Mouse (Mus musculus) embryo, embryonic 9.5 days (tissue): ENCODE results near the gene Syne1.

ENCODE experiments used
- DNase-seq: peaks from one replicate; pipeline ENCODE4 v3.0.0-alpha.2; 2017; ENCODE audit errors: extremely low spot score

Syne1 gene

DNA sequence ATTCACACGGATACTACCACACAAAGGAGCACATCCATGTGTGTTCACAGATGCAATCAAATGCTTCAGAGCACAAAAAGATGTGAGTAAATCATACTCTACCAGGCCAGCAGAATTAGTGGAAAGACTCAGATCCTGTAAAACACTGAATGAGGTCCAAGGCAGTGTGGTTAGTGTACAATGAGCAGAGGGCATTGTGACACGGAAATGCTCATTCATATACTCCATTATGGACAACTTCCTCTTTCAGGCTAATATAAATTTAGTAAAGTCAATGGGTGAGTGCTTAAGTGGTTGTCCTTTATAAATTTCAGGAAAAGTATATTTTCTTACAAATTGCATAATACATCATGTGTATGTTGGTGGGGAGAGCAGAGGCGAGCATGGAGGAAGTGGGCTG is 484.2 kb downstream of the Syne1 start:
- DNase-seq = no peak

DNA sequence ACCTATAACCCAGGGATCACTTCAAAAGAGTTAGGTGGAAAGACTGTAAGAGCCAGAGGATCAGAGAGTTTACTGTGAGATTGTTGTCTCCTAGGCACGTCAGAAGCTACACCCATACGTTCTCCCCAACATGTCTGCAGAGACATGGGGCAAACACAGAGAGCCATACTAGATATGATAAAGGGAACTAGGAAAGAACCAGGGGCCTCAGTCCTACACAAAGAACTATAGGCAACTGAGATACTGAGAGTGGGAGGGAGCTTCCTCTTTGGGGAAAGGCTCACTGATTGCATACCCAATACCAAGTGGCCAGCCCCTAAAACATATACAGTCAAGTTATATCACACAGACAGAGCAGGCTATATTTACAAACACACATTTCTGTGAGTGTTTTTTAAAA is 491.3 kb downstream of the Syne1 start:
- DNase-seq = no peak

DNA sequence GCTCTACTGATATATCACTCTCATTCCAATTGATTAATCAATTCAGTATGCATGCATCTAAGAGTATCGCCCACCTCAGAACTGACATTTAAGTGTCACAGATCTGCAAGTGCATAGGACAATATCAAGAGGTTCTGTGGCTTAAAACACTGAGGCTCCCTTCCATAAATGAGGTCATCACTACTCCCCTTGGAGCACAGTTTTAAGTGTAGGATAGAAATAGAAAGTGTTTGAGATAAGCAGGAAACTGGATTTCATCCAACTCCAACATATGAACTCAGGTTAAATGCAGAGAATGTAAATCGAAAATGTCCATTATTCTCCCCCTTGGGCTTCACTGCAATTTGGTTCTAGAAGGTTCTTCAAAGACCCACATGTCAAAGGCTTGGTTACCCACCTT is 492.4 kb downstream of the Syne1 start:
- DNase-seq = no peak

DNA sequence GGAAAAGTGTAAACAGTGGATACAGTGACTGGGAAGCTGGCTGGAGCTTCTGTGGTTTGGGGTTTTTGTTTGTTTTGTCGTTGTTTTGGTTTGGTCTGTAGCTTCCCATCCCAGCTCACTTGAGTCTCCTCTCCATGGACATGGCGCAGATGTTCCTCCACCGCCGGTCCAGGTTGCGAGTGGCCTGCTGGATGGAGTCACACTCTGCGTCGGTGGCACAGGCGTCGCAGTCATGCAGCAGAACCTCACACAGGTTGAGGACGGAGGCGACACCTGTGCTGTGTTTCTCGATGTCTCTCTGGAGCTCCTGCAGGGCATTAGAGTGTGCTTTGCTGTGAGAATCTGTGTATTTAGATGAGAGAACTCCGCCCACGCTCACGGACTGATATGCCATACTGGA is 493.6 kb downstream of the Syne1 start:
- no peak for DNase-seq

DNA sequence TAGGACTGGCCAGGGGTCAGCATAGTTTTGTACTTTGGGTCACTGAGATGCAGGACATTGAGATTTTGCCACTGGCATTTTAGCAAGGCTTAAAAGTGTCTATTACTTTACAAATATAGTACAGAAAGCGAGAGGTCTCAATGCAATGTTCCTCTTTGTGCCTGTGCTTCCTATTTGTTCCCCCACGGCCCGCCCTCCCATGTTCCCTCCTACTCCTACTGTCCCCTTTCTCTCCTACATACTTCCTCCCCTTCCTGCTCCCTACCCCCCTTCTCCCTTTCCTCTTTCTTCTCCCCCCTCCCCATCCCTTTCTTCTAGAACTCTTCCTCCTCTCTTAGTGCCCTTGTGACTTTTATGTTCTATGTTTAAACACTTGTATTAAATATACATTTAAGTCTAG is 494.3 kb downstream of the Syne1 start:
- DNase-seq = no peak

DNA sequence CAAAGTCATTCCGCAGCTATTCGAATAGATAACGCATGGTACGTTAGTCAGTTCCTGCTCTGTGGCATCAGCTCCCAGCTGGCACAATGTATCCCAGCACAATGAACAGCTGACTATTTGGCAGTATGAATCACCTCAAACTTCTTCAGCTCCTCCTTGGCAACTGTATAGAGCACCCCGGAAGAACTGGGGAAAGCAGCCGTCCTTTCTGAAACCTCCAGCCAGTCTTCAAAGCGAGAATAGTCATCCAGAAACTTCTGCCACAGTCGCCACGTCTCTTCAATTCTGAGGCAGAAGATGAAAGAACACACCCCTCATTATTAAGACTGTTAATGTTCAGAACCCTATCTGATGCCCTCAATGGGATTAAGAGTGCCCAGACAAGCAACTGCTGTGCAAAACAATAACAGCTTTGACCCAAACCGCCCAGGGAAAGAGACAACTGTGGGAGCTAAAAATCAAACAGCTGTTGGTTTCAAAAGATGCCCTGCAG is 495.0 kb downstream of the Syne1 start:
- no peak for DNase-seq

DNA sequence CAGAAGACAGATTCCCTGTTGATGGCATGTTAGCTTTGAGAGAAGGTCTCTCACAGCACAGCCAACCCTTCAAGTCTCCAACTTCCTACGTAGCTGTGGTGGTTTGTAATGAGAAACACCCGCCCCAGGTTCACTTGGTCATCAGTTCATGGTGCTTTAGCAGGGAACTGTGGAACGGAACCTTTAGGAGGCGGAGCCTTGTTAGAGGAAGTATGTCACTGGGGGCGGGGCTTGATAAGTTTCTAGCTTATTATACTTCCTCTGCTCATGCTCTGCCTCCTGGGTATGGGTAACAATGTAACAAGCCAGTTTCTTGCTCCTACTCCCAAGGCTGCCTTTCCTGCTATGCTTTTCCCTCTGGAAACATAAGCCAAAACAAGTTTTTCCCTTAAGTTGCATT is 505.6 kb downstream of the Syne1 start:
- no peak for DNase-seq

- DNase-seq = no peak
These were observed 506.1 kb downstream of the Syne1 start for GRCm38 (mm10) chr10:5045213-5045612.

GRCm38 (mm10) chr10:5044481-5044880 is 506.8 kb downstream of the Syne1 start:
- DNase-seq = no peak

DNA sequence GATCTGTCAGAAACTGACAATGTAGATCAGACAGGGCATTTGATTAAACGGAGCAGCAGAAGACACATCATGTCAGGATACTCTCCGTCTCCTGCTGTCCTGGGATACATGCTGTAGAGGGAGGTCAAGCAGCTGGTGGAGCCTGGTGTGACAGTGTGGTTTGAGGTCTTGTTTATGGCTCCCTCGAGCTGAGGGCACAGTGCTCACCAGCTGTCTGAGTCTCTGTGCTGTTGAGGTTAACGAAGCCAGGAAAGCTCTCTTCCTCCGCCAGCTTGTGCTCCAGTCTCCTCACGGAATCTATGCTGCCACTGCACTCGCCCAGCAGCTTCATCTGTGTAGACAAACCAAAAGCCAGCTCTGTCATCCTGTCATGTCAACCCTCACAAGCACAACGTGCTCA is 510.0 kb downstream of the Syne1 start:
- no peak for DNase-seq

DNA sequence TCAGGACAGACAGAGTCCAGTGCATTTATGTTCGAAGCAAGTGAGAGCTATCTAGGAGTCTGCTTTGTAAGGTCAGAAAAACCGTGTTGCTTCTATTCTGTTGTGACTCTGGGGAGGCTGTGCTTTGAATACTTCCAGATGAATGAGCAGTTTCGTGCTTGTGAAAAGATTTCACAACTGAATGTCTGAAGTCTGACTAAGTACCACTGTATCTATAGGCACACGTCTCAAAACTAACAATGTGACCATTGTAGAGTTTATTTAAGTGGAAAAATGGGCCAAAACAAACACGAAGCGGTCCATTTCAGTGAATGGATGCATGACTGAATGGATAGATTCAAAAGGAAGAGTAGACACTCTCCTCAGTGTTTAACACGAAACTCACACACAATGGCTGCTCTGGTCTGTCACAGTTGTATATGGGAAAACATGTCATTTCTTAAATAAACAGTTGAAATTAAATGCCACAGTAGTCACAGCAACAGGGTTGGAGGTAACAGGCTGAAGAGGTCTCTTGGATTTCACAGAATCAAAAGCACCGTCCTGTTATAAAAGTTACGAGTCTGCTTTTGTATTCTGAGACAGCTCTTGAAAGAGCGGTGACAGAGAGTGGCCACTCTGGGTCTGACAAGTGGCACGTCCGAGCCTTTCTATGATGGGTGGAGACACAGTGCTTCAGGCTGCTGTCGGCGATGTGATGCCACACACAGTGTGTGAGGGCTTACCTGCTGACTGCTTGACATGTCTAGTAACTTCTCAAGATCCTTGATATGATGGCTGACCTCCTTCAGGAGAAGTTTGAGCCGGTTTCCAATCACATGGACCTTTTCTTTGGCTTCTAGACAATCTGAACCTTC is 518.9 kb downstream of the Syne1 start:
- no peak for DNase-seq

GRCm38 (mm10) chr10:5029883-5030282 is 521.4 kb downstream of the Syne1 start:
- no peak for DNase-seq

- no peak for DNase-seq
These were observed 522.1 kb downstream of the Syne1 start for GRCm38 (mm10) chr10:5029161-5029560.

- no peak for DNase-seq
These were observed 523.0 kb downstream of the Syne1 start for GRCm38 (mm10) chr10:5028301-5028700.

DNA sequence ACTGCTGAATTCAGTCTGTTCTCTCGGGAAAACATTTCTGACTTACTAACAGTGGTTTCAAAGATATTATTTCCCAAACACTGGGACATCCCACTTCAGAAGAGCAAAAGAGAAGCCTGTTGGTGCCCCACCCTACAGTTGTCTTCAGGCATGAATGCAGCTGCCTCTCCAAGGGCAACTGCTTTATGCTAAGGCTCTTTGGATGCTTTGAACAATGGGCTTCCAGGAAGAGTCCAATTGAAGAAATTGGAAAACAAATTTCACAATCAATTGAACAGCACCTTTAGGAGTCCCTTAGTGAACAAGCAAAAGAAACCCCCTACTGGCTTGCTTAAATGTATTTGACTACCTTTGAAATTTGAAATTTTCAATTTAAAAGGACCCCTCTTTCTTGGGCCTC is 524.1 kb downstream of the Syne1 start:
- no peak for DNase-seq

DNA sequence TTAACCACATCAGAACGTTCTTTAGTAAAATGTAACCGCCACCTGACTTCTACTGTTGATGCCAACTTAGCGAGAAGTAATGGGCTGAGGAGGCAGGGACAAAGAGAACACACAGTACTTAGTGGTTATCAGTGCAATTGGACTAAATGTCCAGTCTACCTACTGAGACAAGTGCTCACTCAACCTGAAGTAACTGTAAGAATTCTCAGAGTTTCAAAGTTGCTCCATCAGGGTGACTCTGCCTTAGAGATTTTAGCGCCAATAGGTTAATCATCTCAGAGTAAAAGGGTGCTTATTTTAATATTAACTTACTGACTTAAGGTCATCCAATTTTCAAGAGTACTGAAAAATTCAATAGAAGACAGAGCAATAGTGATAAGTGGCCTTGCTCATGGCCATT is 525.4 kb downstream of the Syne1 start:
- no peak for DNase-seq

- DNase-seq = no peak
These were observed 534.1 kb downstream of the Syne1 start for GRCm38 (mm10) chr10:5017148-5017547.

DNA sequence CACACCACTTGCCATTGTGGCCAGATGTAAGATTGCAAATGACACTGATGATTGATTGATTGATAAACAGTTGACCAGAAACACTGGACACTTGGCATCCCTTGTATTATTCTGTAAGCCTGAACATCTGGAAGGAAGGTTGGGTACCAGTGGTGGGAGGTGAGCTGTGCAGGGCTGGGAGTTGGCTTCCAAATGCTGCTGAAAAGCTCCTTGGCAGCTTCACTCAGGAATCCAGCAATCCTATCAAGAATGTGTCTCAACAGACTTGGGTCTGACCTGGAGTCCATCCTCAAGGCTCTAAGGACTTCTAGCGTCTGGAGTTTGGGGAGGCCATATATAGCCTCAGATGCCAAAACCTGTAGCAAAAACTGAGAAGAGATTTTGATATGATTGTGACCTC is 536.3 kb downstream of the Syne1 start:
- DNase-seq = no peak

DNA sequence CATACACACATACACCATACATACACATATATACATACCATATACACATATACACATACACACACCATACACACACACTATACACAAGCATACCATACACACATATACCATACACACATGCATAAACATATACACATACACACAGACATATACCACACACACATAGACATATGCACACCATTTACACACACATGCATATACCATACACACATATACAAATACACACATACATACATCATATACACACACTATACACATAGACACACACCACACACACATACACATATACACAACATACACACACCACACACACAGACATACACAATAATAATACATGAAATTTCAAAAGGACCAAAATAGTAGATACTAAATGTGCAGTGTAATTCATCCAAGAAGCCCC is 539.3 kb downstream of the Syne1 start:
- DNase-seq = no peak

DNA sequence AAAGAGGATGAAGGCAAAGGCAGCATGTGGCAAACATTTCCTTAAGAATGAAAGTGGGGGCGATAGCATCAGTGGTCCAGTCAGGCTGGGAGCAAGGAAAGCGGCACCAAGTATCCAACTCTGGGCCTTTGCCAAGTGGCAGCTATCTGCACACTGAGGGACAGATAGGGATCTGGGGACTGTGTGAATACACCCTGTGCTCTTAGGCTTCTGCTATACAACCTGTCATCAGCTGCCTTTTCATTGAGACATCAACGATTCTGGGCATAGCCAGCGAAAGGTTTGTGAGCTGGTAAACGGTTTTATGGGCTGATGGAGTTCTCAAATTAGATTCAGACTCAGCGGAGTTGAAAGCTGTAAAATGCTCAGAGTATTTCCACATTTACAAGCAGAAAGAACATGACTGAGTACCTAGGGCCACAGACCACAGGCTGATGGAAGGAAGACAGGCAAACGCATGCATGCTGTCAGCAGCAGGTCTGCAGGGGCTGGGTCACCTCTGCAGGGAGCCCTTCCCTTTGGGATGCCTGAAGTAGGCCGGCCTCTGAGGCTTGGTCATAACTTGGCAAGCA is 542.4 kb downstream of the Syne1 start:
- no peak for DNase-seq

GRCm38 (mm10) chr10:4996592-4996991 is 554.7 kb downstream of the Syne1 start:
- no peak for DNase-seq

GRCm38 (mm10) chr10:4993802-4994201 is 557.5 kb downstream of the Syne1 start:
- no peak for DNase-seq

- DNase-seq = no peak
These were observed 567.4 kb downstream of the Syne1 start for GRCm38 (mm10) chr10:4983919-4984318.
